Mouse (Mus musculus) MEL (cell line): ENCODE results near the gene Mns1. TPM values are rescaled to one million over a fixed set of nuclear protein-coding genes. Genes with fewer than 3 reads are reported as not detected.

Source experiments
- DNase-seq: peaks from one replicate; pipeline ENCODE4 v3.0.0; 2011; ENCODE audit warnings: low read depth, low spot score
- H3K27ac ChIP-seq: 2 replicates; pipeline ENCODE4 v1.5.1; 2012; ENCODE audit warnings: low read depth, mild to moderate bottlenecking, control low read depth, low read length, moderate library complexity; ENCODE audit not compliant: control insufficient read depth
- H3K27me3 ChIP-seq, 2 experiments: fragments of 150-350 bp in 1 of 2; sonication (generic) in 1 of 2; 2 replicates each; pipeline ENCODE4 v1.6.1; 2012; ENCODE audit warnings: low read length in 2 of 2, mild to moderate bottlenecking in 2 of 2, improper control_type of control experiment in 1 of 2, moderate library complexity in 1 of 2; ENCODE audit not compliant: insufficient read depth in 2 of 2, control insufficient read depth in 1 of 2
- H3K36me3 ChIP-seq, 2 experiments: 2 replicates each; pipeline ENCODE4 v1.6.1; 2012 to 2014; ENCODE audit warnings: low read length in 2 of 2, improper control_type of control experiment in 1 of 2, inconsistent platforms in 1 of 2, mild to moderate bottlenecking in 1 of 2; ENCODE audit not compliant: insufficient read depth in 2 of 2, control insufficient read depth in 1 of 2
- H3K4me1 ChIP-seq, 2 experiments: fragments of 150-350 bp in 1 of 2; sonication (generic) in 1 of 2; 2 replicates each; pipeline ENCODE4 v1.6.1; 2012; ENCODE audit warnings: low read length in 2 of 2, improper control_type of control experiment in 1 of 2, mild to moderate bottlenecking in 1 of 2; ENCODE audit not compliant: insufficient read depth in 2 of 2, control insufficient read depth in 1 of 2
- H3K4me3 ChIP-seq, 2 experiments: fragments of 150-350 bp in 1 of 2; sonication (generic) in 1 of 2; 2 replicates each; pipeline ENCODE4 v1.5.1; 2012; ENCODE audit warnings: low read depth in 2 of 2, low read length in 2 of 2, mild to moderate bottlenecking in 2 of 2, moderate library complexity in 2 of 2, control low read depth in 1 of 2, improper control_type of control experiment in 1 of 2; ENCODE audit not compliant: control insufficient read depth in 1 of 2, insufficient read depth in 1 of 2
- H3K79me2 ChIP-seq: 2 replicates; pipeline ENCODE4 v1.6.1; 2012; ENCODE audit warnings: mild to moderate bottlenecking, low read length, moderate library complexity; ENCODE audit not compliant: control insufficient read depth, poor library complexity, insufficient read depth
- H3K9ac ChIP-seq: 2 replicates; pipeline ENCODE4 v1.6.1; 2012; ENCODE audit warnings: low read depth, mild to moderate bottlenecking, control low read depth, low read length, moderate library complexity; ENCODE audit not compliant: control insufficient read depth, poor library complexity, severe bottlenecking
- H3K9me3 ChIP-seq: fragments of 150-350 bp; sonication (generic); replicated peaks from 2 replicates; pipeline ENCODE4 v1.6.1; 2012; ENCODE audit warnings: mild to moderate bottlenecking, low read length, improper control_type of control experiment, moderate library complexity; ENCODE audit not compliant: insufficient read depth
- BHLHE40 ChIP-seq: IDR thresholded peaks from 2 replicates; pipeline ENCODE4 v1.6.1; 2012; ENCODE audit warnings: low read depth, mild to moderate bottlenecking, inconsistent platforms, low read length, improper control_type of control experiment, borderline replicate concordance
- CHD1 ChIP-seq: IDR thresholded peaks from 2 replicates; pipeline ENCODE4 v1.6.1; 2012; ENCODE audit warnings: low read depth, mild to moderate bottlenecking, inconsistent platforms, low read length, improper control_type of control experiment
- CHD2 ChIP-seq: IDR thresholded peaks from 2 replicates; pipeline ENCODE4 v1.6.1; 2011; ENCODE audit warnings: low read length, improper control_type of control experiment
- CTCF ChIP-seq, 3 experiments: IDR thresholded peaks in 2 of 3; conservative IDR thresholded peaks in 1 of 3; 2 replicates each; pipeline ENCODE4 v1.5.1; 2011 to 2012; ENCODE audit warnings: low read length in 3 of 3, low read depth in 2 of 3, mild to moderate bottlenecking in 2 of 3, improper control_type of control experiment in 1 of 3, inconsistent platforms in 1 of 3, mixed read lengths in 1 of 3, moderate library complexity in 1 of 3; ENCODE audit not compliant: control insufficient read depth in 1 of 3, insufficient read depth in 1 of 3, poor library complexity in 1 of 3, severe bottlenecking in 1 of 3
- E2F4 ChIP-seq: IDR thresholded peaks from 2 replicates; pipeline ENCODE4 v1.6.1; 2011; ENCODE audit warnings: low read depth, low read length, improper control_type of control experiment, borderline replicate concordance
- EP300 ChIP-seq, 2 experiments: IDR thresholded peaks; 2 replicates each; pipeline ENCODE4 v1.6.1; 2011; ENCODE audit warnings: improper control_type of control experiment in 2 of 2, low read length in 2 of 2, low read depth in 1 of 2, mild to moderate bottlenecking in 1 of 2
- ETS1 ChIP-seq: IDR thresholded peaks from 2 replicates; pipeline ENCODE4 v1.6.1; 2012; ENCODE audit warnings: low read depth, mild to moderate bottlenecking, inconsistent platforms, low read length, improper control_type of control experiment, moderate library complexity
- GABPA ChIP-seq: IDR thresholded peaks from 2 replicates; pipeline ENCODE4 v1.6.1; 2012; ENCODE audit warnings: low read depth, mild to moderate bottlenecking, inconsistent platforms, low read length, improper control_type of control experiment, moderate library complexity
- KAT2A ChIP-seq: conservative IDR thresholded peaks from 2 replicates; pipeline ENCODE4 v1.6.1; 2012; ENCODE audit warnings: low read depth, low read length, improper control_type of control experiment, inconsistent platforms
- MAX ChIP-seq: IDR thresholded peaks from 2 replicates; pipeline ENCODE4 v1.6.1; 2011; ENCODE audit warnings: low read length, improper control_type of control experiment
- MAZ ChIP-seq: IDR thresholded peaks from 2 replicates; pipeline ENCODE4 v1.6.1; 2012; ENCODE audit warnings: low read depth, mild to moderate bottlenecking, inconsistent platforms, low read length, improper control_type of control experiment
- MYC ChIP-seq: IDR thresholded peaks from 2 replicates; pipeline ENCODE4 v1.6.1; 2011; ENCODE audit warnings: low read depth, mild to moderate bottlenecking, low read length, improper control_type of control experiment, moderate library complexity
- NELFE ChIP-seq: IDR thresholded peaks from 2 replicates; pipeline ENCODE4 v1.6.1; 2011; ENCODE audit warnings: low read depth, low read length, improper control_type of control experiment
- NRF1 ChIP-seq: IDR thresholded peaks from 2 replicates; pipeline ENCODE4 v1.6.1; 2014; ENCODE audit warnings: low read depth, mild to moderate bottlenecking, inconsistent platforms, low read length, improper control_type of control experiment, moderate library complexity; ENCODE audit not compliant: poor library complexity, insufficient read depth, severe bottlenecking
- POLR2AphosphoS5 ChIP-seq: IDR thresholded peaks from 2 replicates; pipeline ENCODE4 v1.6.1; 2012; ENCODE audit warnings: low read depth, borderline replicate concordance, mild to moderate bottlenecking, inconsistent platforms, low read length, moderate library complexity, mixed read lengths
- SMC3 ChIP-seq: IDR thresholded peaks from 2 replicates; pipeline ENCODE4 v1.6.1; 2011; ENCODE audit warnings: low read depth, low read length, improper control_type of control experiment
- TBP ChIP-seq: IDR thresholded peaks from 2 replicates; pipeline ENCODE4 v1.8.0; 2011; ENCODE audit warnings: low read depth, low read length, improper control_type of control experiment
- UBTF ChIP-seq: IDR thresholded peaks from 2 replicates; pipeline ENCODE4 v1.6.1; 2012; ENCODE audit warnings: low read depth, mild to moderate bottlenecking, inconsistent platforms, low read length, improper control_type of control experiment, moderate library complexity, borderline replicate concordance; ENCODE audit not compliant: insufficient read depth
- ZC3H11A ChIP-seq: IDR thresholded peaks from 2 replicates; pipeline ENCODE4 v1.6.1; 2012; ENCODE audit warnings: low read depth, mild to moderate bottlenecking, inconsistent platforms, low read length, improper control_type of control experiment
- ZMIZ1 ChIP-seq: IDR thresholded peaks from 2 replicates; pipeline ENCODE4 v1.6.1; 2012; ENCODE audit warnings: low read depth, mild to moderate bottlenecking, inconsistent platforms, low read length, improper control_type of control experiment, moderate library complexity
- ZNF384 ChIP-seq: IDR thresholded peaks from 2 replicates; pipeline ENCODE4 v1.6.1; 2012; ENCODE audit warnings: low read depth, mild to moderate bottlenecking, inconsistent platforms, low read length, improper control_type of control experiment
- polyA plus RNA-seq, 2 experiments: library from polyadenylated mRNA; stranded (reverse) in 1 of 2; unstranded in 1 of 2; fragments of >175 nt in 1 of 2; fragments of >200 nt in 1 of 2; gene quantifications; 2 replicates each; pipeline versions ENCODE4 v1.2.1 to v1.2.4; 2012; ENCODE audit warnings: low replicate concordance in 2 of 2, low read depth in 1 of 2; ENCODE audit not compliant: insufficient read length in 2 of 2, insufficient read depth in 1 of 2, missing spikeins in 1 of 2
- total RNA-seq: library from RNA; depleted of rRNA; stranded (reverse); fragments of 300-350 nt; gene quantifications from 2 replicates; pipeline ENCODE4 v1.2.3, GENCODE M21; 2012

Gene Mns1
- total and polyA plus RNA-seq, 3 experiments, result 54.0 to 54.8 TPM; not detected in 1

GRCm38 (mm10) chr9:72427861-72428260 is 9.9 kb upstream of the Mns1 start:
- Histone ChIP-seq H3K4me1 (no peaks in the 10 kb centered on the region), H3K27me3 (peaks cover 1 to 9% of the 10 kb centered on the region in 2 experiments; a peak in 2 of 4 replicates), H3K9ac (no peak overlapping the region), H3K27ac (no peak overlapping the region), H3K4me3 (no peak overlapping the region), H3K9me3 (no peaks in the 10 kb centered on the region), H3K79me2 (no peaks in the 10 kb centered on the region), H3K36me3 (no peaks in the 10 kb centered on the region)
- no peak for DNase-seq
- no peak for TF ChIP-seq NELFE

GRCm38 (mm10) chr9:72434876-72435275 is 2.9 kb upstream of the Mns1 start:
- peaks cover 0 to 2% of the 10 kb centered on the region in 2 experiments; a peak in 2 of 4 replicates for H3K36me3 ChIP-seq
- peaks cover 4% of the 10 kb centered on the region for H3K79me2 ChIP-seq
- TF ChIP-seq MAX, result no peak
- no peak for TF ChIP-seq GABPA
- TF ChIP-seq ZNF384, result no peak
- TF ChIP-seq ZMIZ1, result no peak
- TF ChIP-seq CTCF (IDR thresholded peaks at IDR 0.05 in 2 of 3, conservative IDR thresholded peaks at IDR 0.05 in 1 of 3; ENCODE audit: control insufficient read depth in 1 of 3, insufficient read depth in 1 of 3, low read depth in 2 of 3, low read length in 3 of 3, poor library complexity in 1 of 3, severe bottlenecking in 1 of 3), result no peak
- no peak for TF ChIP-seq E2F4
- TF ChIP-seq CHD1, result no peak
- TF ChIP-seq ZC3H11A, result no peak
- TF ChIP-seq NRF1, result no peak
- no peak for TF ChIP-seq BHLHE40
- TF ChIP-seq NELFE, result no peak
- TF ChIP-seq ETS1, result no peak
- TF ChIP-seq TBP, result no peak
- no peak for TF ChIP-seq MYC
- no peak for TF ChIP-seq EP300 (IDR thresholded peaks at IDR 0.05; ENCODE audit: low read depth in 1 of 2, low read length in 2 of 2)
- H3K9me3 ChIP-seq, result no peaks in the 10 kb centered on the region
- DNase-seq, result no peak
- no peak overlapping the region for H3K9ac ChIP-seq
- no peak overlapping the region for H3K4me3 ChIP-seq
- no peak overlapping the region for H3K27ac ChIP-seq
- H3K4me1 ChIP-seq, result peaks cover 3 to 6% of the 10 kb centered on the region in 2 experiments; a peak in 3 of 4 replicates
- H3K27me3 ChIP-seq, result no peaks in the 10 kb centered on the region

- no peak for DNase-seq
These were observed 938 bp downstream of the Mns1 start for GRCm38 (mm10) chr9:72438749-72439148.

More at GRCm38 (mm10) chr9:72438749-72439148, 938 bp downstream of the Mns1 start:
- H3K79me2 ChIP-seq, result peaks cover 17% of the 10 kb centered on the region
- TF ChIP-seq ZNF384 (peak; percentile 67), MAZ (0 out of 2 replicates have a peak, but pooled peaks have one; percentile 13), KAT2A (no peak; the same call in 1 of the 2 replicates), POLR2AphosphoS5 (no peak), CHD2 (no peak), GABPA (no peak), EP300 (IDR thresholded peaks at IDR 0.05; ENCODE audit: low read depth in 1 of 2, low read length in 2 of 2) (no peak), NELFE (no peak), MYC (no peak), SMC3 (no peak), UBTF (no peak)
- peaks cover 12 to 13% of the 10 kb centered on the region in 2 experiments for H3K4me1 ChIP-seq
- peak overlapping the region; percentile 89 for H3K9ac ChIP-seq
- H3K4me3 ChIP-seq, result peak overlapping the region; percentile 74 to 93
- H3K36me3 ChIP-seq, result peaks cover 0 to 26% of the 10 kb centered on the region in 2 experiments; a peak in 3 of 4 replicates
- peak overlapping the region; percentile 67 for H3K27ac ChIP-seq
- no peaks in the 10 kb centered on the region for H3K9me3 ChIP-seq
- no peaks in the 10 kb centered on the region for H3K27me3 ChIP-seq
